Mouse (Mus musculus): Measurements from ENCODE around the gene Trim40. TPM values are rescaled to one million over a fixed set of nuclear protein-coding genes. Genes with fewer than 3 reads are reported as not detected.

Trim40 gene
- polyA plus RNA-seq, 1 experiment, result not detected

- 88% methylated on average over 12 of the region's 12 CpGs for WGBS
- no peak overlapping the region for H3K27ac ChIP-seq (ENCODE audit: control insufficient read depth, insufficient read depth, low read depth, low read length, poor library complexity)
- H3K4me3 ChIP-seq (replicated peaks; ENCODE audit: control insufficient read depth, low read depth, low read length), result no peak overlapping the region
- H3K4me1 ChIP-seq (ENCODE audit: control insufficient read depth, insufficient read depth, low read length), result no peaks in the 10 kb centered on the region
- TF ChIP-seq POLR2A (IDR thresholded peaks at IDR 0.05; ENCODE audit: borderline replicate concordance, control insufficient read depth, low read depth, low read length), result no peak
- no peak for TF ChIP-seq CTCF (IDR thresholded peaks at IDR 0.05; ENCODE audit: control insufficient read depth, insufficient read depth, low read length)
Observed at GRCm38 (mm10) chr17:36885132-36885790, 4.7 kb downstream of the Trim40 start.

GRCm38 (mm10) chr17:36883350-36883749 is 6.6 kb downstream of the Trim40 start:
- WGBS, result 72% methylated on average over 2 of the region's 2 CpGs
- no peaks in the 10 kb centered on the region for H3K4me1 ChIP-seq (ENCODE audit: control insufficient read depth, insufficient read depth, low read length)
- H3K4me3 ChIP-seq (replicated peaks; ENCODE audit: control insufficient read depth, low read depth, low read length), result no peak overlapping the region
- TF ChIP-seq CTCF (IDR thresholded peaks at IDR 0.05; ENCODE audit: control insufficient read depth, insufficient read depth, low read length), result no peak
- no peak for TF ChIP-seq POLR2A (IDR thresholded peaks at IDR 0.05; ENCODE audit: borderline replicate concordance, control insufficient read depth, low read depth, low read length)
- H3K27ac ChIP-seq (ENCODE audit: control insufficient read depth, insufficient read depth, low read depth, low read length, poor library complexity), result no peak overlapping the region

GRCm38 (mm10) chr17:36874636-36875035 is 15.3 kb downstream of the Trim40 start:
- WGBS, result 50% methylated on average over 4 of the region's 4 CpGs

GRCm38 (mm10) chr17:36869955-36870810 is 19.7 kb downstream of the Trim40 start:
- peak overlapping the region; percentile 83 for H3K4me3 ChIP-seq (replicated peaks; ENCODE audit: control insufficient read depth, low read depth, low read length)
- peaks cover 3% of the 10 kb centered on the region; the same call in 1 of the 2 replicates for H3K4me1 ChIP-seq (ENCODE audit: control insufficient read depth, insufficient read depth, low read length)
- H3K27ac ChIP-seq (ENCODE audit: control insufficient read depth, insufficient read depth, low read depth, low read length, poor library complexity), result peak overlapping the region; percentile 85

More at GRCm38 (mm10) chr17:36874636-36875035, 15.3 kb downstream of the Trim40 start:
- H3K27ac ChIP-seq (ENCODE audit: control insufficient read depth, insufficient read depth, low read depth, low read length, poor library complexity), result no peak overlapping the region
- TF ChIP-seq CTCF (IDR thresholded peaks at IDR 0.05; ENCODE audit: control insufficient read depth, insufficient read depth, low read length), result no peak
- TF ChIP-seq POLR2A (IDR thresholded peaks at IDR 0.05; ENCODE audit: borderline replicate concordance, control insufficient read depth, low read depth, low read length), result no peak
- H3K4me3 ChIP-seq (replicated peaks; ENCODE audit: control insufficient read depth, low read depth, low read length), result no peak overlapping the region
- no peaks in the 10 kb centered on the region for H3K4me1 ChIP-seq (ENCODE audit: control insufficient read depth, insufficient read depth, low read length)

GRCm38 (mm10) chr17:36869284-36869954 is 20.5 kb downstream of the Trim40 start, which contains the start of gene Trim10:
Gene Trim10, plus strand, starts transcription at chr17:36869574.
- H3K4me1 ChIP-seq (ENCODE audit: control insufficient read depth, insufficient read depth, low read length), result peaks cover 3% of the 10 kb centered on the region; the same call in 1 of the 2 replicates
- peak within 1 kb of the TSS; percentile 85 for H3K27ac ChIP-seq (ENCODE audit: control insufficient read depth, insufficient read depth, low read depth, low read length, poor library complexity)
- 0 out of 2 replicates have a peak, but pooled peaks have one; percentile 20 for TF ChIP-seq POLR2A (IDR thresholded peaks at IDR 0.05; ENCODE audit: borderline replicate concordance, control insufficient read depth, low read depth, low read length)
- TF ChIP-seq CTCF (IDR thresholded peaks at IDR 0.05; ENCODE audit: control insufficient read depth, insufficient read depth, low read length), result no peak
- 64% methylated on average over 4 of the region's 4 CpGs for WGBS
- peak within 1 kb of the TSS; percentile 83 for H3K4me3 ChIP-seq (replicated peaks; ENCODE audit: control insufficient read depth, low read depth, low read length)

More at GRCm38 (mm10) chr17:36869955-36870810, 19.7 kb downstream of the Trim40 start:
- WGBS, result 62% methylated on average over 25 of the region's 25 CpGs
- no peak for TF ChIP-seq CTCF (IDR thresholded peaks at IDR 0.05; ENCODE audit: control insufficient read depth, insufficient read depth, low read length)
- TF ChIP-seq POLR2A (IDR thresholded peaks at IDR 0.05; ENCODE audit: borderline replicate concordance, control insufficient read depth, low read depth, low read length), result peak; percentile 32; the same call in 1 of the 2 replicates

GRCm38 (mm10) chr17:36868836-36869235 is 21.1 kb downstream of the Trim40 start:
- peak overlapping the region; percentile 42 for H3K27ac ChIP-seq (ENCODE audit: control insufficient read depth, insufficient read depth, low read depth, low read length, poor library complexity)
- no peak overlapping the region for H3K4me3 ChIP-seq (replicated peaks; ENCODE audit: control insufficient read depth, low read depth, low read length)
- H3K4me1 ChIP-seq (ENCODE audit: control insufficient read depth, insufficient read depth, low read length), result peaks cover 3% of the 10 kb centered on the region; the same call in 1 of the 2 replicates
- WGBS, result 62% methylated on average over 2 of the region's 2 CpGs
- TF ChIP-seq CTCF (IDR thresholded peaks at IDR 0.05; ENCODE audit: control insufficient read depth, insufficient read depth, low read length), result no peak
- no peak for TF ChIP-seq POLR2A (IDR thresholded peaks at IDR 0.05; ENCODE audit: borderline replicate concordance, control insufficient read depth, low read depth, low read length)

GRCm38 (mm10) chr17:36866719-36867527 is 23.0 kb downstream of the Trim40 start, which contains the start of gene Trim15:
Gene Trim15, minus strand, starts transcription at chr17:36867210.
- Histone ChIP-seq H3K27ac (ENCODE audit: control insufficient read depth, insufficient read depth, low read depth, low read length, poor library complexity) (peak within 1 kb of the TSS; percentile 42; the same call in 1 of the 2 replicates), H3K4me3 (replicated peaks; ENCODE audit: control insufficient read depth, low read depth, low read length) (peak within 1 kb of the TSS; percentile 21), H3K4me1 (ENCODE audit: control insufficient read depth, insufficient read depth, low read length) (peaks cover 3% of the 10 kb centered on the region; the same call in 1 of the 2 replicates)
- no peak for TF ChIP-seq POLR2A (IDR thresholded peaks at IDR 0.05; ENCODE audit: borderline replicate concordance, control insufficient read depth, low read depth, low read length)
- no peak for TF ChIP-seq CTCF (IDR thresholded peaks at IDR 0.05; ENCODE audit: control insufficient read depth, insufficient read depth, low read length)
- 19% methylated on average over 29 of the region's 29 CpGs for WGBS

Measured in bone marrow, adult 2 months (tissue).